ENCODE assay signal across 17 mouse cellular contexts in the genomic region with DNA sequence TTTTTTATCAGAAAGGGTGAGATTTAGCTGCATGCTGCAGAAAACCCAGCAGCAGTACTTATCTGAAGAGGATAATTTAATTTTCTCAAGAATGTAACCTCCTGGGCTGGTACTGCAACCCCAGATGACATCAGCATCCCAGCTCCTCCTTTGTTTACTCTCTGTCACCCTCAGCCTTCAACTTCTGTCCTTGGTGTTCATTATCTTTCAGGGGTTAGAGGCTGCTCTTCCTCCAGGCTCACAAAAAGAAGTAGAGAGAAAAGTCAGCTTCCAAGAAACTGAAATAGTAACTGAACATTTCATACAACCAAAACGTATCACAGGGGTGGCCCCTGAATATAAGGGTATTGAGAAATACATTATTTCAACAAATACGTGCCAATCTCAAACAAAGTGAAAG.
"Had no signal": no experiment of that assay in that cellular context is flagged by ENCODE, and none has a peak within 500 bp of the region (broad histone marks: within the 10 kb centered on the region; RNA-seq: fewer than 3 reads in every experiment).

No protein-coding gene starts in this region.

- DNase-seq: lung, embryonic 14.5 days; lung, postnatal 10 days; lung, postnatal 4 days; midbrain, embryonic 14.5 days; retina, postnatal 1 day; right cerebral cortex, adult 18-20 months; right cerebral cortex, postnatal 25 days; right cerebral cortex, postnatal 4 days; spleen, adult 18-20 months; thymus, adult 18-20 months; thymus, postnatal 14 days; thymus, postnatal 36 days had no signal

- H3K27ac ChIP-seq: midbrain, embryonic 10.5 days; midbrain, embryonic 12.5 days; neural tube, embryonic 13.5 days; neural tube, embryonic 15.5 days had no signal

- H3K4me2 ChIP-seq: lung, embryonic 14.5 days; midbrain, embryonic 12.5 days; neural tube, embryonic 13.5 days; neural tube, embryonic 15.5 days had no signal

- H3K9ac ChIP-seq: lung, embryonic 14.5 days; midbrain, embryonic 12.5 days; neural tube, embryonic 13.5 days; neural tube, embryonic 15.5 days had no signal

- H3K27me3 ChIP-seq: midbrain, embryonic 12.5 days; neural tube, embryonic 13.5 days; neural tube, embryonic 15.5 days had no signal

- H3K36me3 ChIP-seq: midbrain, embryonic 10.5 days; midbrain, embryonic 12.5 days; neural tube, embryonic 13.5 days; neural tube, embryonic 15.5 days had no signal

- H3K4me1 ChIP-seq: midbrain, embryonic 12.5 days; neural tube, embryonic 13.5 days; neural tube, embryonic 15.5 days had no signal

- H3K4me3 ChIP-seq: midbrain, embryonic 10.5 days; midbrain, embryonic 12.5 days; myocyte; neural tube, embryonic 13.5 days; neural tube, embryonic 15.5 days had no signal

- H3K9me3 ChIP-seq: midbrain, embryonic 10.5 days; midbrain, embryonic 12.5 days; neural tube, embryonic 13.5 days; neural tube, embryonic 15.5 days had no signal
